Mouse (Mus musculus) neural tube, embryonic 10.5 days (tissue): Measurements from ENCODE around the gene Scn9a.
A peak's percentile ranks its signal among the peaks of the same experiment; 100 is the strongest.

Source experiments
- DNase-seq: peaks from one replicate; pipeline ENCODE4 v3.0.0-alpha.2; 2017; ENCODE audit warnings: low spot score; ENCODE audit errors: extremely low spot score

Gene Scn9a

DNA sequence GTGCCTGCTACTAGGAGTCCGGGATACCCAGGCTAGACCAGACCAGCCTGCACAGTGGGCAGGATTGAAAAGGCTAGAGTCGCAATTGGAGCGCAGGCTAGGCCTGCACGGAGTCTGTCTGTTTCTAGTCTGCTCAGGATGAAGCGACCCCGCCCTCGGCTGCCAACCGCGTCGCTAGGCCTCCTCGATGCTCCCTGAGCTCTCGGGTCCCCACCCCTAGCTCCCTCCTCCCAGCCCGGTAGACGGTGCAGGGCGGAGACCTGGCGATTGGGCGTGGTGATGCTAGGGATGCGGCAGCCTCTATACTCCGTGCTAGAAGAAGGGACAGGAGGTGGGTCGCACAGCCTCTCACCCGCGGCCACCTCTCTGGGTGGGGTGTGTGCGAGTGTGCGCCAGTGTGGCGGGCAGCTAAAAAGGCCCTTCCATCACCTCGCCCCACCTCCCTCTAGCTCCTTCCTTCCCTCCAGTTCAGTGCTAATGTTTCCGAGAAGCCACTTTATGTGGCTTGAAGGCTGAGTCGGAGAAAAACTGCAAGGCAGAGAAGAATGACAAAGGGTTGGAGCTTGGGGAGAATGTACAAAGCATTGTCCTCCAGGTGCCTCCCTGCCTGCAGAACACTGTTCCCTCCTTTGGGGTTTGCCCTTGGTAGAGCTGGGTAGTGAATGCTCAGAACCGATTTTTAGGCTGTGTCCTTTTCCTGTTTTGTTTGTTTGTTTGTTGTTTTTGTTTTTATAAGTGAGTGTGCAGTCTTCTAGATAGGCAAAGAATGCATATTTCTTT is at the start of gene Scn9a:
TSS of gene Scn9a (minus strand) at position 383 of the 780 bp plus-strand sequence.
- DNase-seq: peak; percentile 52

DNA sequence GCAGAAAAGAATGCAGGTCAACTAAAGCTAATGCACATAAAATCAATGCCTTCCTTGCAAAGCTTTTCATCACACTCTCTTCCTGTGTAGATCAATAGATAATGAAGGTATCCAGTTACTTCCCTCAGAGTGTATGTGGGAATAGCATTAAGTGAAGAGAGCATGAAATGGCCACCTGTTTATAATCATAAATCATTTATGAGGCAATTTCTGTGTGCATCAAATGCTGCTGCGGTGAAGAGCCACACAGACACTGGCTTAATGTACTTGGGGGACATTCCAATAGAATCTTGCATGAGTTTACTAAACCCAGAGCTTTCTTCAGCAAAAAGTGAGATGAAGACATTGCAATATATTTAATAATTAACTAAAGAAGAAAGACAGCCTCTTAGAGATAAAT is 27.2 kb upstream of the Scn9a start:
- DNase-seq: no peak

DNA sequence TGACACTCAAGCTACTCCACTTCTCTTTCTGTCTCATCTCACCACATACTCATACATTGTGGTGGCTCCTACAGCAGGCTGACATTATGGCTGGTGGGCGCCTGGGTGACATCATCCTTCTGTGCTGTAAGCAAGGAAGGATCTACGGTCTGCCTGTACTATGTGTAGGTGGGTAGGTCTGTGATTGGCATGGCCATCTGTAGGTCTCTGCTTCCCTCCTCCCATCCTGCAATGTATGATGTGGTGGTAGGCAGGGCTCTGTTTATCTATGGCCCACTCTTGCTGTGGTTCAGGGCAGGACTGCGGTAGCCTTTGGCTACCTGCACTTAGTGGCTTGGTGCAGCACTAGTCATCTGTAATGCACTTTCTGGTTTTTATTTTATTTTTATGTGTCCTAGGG is 21.7 kb upstream of the Scn9a start:
- DNase-seq: no peak

DNA sequence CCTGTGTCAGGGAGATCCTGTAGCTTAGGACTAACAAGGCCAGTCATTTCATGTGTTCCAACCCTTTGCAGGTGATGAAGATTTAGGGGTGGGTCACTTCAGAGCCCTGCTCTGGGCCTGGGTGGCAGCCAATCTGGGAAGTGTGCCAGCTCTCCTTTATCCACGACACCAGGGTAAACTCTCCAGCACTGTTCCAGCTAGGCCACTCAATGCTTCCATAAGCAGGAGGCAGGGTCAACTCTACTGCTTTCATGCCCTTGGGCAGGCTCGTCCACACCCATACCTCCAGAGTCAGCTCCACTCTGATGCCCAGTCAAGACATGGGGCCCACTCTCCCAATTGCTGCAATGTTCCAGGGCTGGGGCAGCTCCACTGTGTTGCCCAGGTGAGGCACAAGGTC is 20.7 kb upstream of the Scn9a start:
- DNase-seq: no peak

DNA sequence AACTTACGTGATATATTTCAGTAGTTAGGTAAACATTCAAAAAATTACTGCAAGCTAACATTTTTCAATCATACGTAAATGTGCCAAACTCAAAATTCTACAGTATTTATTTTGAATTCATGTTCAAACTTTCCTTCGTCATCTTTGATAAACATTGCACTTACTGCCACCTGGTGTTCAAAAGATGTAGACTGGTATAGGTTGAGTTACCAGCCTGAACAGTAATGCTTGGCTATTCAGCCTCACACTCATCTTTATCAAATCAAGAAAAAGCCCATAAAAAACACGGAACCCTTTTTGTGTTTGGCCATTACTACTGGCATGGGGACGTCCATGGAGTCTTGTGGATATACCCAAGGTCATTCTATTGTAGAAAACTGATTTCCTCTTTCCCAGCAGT is 9.6 kb upstream of the Scn9a start:
- no peak for DNase-seq

DNA sequence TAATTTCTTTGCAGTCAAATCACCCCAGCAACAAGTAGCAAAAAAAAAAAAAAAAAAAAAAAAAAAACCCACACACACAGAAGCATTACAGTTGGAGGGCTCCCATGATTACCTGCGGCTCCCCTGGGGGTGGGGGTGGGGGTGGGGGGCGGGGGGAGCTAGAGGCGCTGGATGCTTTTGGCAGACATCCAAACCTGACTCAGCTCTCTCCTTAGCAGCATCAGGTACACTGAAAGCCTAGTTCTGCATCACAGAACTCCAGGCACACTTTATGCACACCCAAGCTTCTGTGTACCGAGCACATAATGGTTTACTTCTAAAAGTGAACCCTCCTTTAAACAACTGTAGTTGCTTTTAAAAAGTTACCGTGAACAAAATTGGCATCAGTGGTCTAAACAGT is 2.0 kb downstream of the Scn9a start:
- DNase-seq: no peak

DNA sequence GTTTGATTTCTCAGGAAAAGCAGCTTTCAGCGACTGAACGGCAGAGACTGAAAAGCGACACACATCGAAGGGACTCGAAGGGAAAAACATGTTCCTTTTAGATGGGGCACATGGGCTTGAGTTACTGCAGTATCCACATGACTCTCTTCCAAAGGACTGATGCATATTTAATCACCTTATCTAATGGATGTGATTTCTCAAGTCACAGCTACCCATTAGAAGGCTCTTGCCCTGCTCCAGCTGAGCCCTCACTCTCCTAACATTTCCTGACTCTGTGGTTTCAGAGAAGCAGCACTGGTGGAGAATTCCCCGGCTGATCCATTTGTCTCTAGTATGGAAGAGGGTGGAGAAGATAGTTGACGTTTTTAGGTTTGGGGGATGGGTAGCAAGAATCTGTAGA is 23.7 kb downstream of the Scn9a start:
- DNase-seq: no peak

DNA sequence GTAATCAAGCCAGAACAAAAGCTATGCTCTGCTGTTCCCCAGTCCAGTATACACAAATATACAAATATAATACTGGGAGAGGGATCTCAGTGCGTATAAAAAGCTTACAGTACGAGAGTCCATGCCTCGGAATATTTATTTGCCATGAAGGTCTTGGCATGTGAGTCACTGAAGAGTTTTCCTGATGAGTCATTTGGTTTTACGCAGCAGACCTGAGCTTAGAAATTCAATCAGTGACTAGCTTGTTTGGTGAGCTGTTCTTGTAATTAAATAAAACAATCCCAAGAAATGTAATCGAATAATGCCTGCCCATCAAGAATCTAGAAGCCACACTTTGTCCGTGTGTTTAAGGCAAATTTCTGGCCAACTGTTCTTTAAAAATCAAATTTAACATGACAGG is 37.4 kb downstream of the Scn9a start:
- no peak for DNase-seq

DNA sequence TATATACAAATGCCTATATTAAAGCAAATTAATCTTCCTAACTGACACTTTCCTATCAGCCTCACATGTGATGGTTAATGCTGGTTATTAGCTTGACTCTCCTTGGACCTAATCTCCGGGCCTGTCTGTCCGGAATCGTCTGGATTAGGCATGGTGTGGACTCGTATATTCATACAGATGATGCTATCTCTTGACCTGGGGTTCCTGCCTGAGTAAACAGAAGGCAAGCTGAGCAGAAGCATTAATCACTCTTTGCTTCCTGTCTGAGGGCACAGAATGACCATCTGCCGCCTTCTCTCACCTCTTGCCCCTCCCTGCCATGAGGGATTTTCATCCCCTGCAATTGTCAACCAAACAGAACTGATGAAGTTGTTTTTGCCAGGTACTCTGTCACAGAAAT is 38.6 kb downstream of the Scn9a start:
- no peak for DNase-seq

DNA sequence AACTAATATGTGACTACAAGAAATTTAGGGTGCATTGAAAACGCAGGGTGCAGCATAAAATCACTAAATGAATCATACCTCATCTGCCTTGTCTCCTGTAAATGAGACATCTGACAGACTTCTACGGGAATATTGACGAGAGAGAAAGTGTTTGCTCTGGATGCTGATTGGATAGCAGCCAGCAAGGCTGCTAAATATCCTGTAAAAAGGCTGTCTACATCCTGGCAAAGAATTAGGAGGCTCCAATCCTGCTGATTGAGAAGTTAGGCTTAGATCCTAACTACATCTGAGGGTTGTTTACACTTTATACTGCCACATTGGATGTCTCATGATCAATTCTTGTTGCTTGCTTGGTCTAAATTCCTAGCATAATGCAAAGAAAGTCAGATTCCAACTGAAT is 44.6 kb downstream of the Scn9a start:
- DNase-seq: no peak

DNA sequence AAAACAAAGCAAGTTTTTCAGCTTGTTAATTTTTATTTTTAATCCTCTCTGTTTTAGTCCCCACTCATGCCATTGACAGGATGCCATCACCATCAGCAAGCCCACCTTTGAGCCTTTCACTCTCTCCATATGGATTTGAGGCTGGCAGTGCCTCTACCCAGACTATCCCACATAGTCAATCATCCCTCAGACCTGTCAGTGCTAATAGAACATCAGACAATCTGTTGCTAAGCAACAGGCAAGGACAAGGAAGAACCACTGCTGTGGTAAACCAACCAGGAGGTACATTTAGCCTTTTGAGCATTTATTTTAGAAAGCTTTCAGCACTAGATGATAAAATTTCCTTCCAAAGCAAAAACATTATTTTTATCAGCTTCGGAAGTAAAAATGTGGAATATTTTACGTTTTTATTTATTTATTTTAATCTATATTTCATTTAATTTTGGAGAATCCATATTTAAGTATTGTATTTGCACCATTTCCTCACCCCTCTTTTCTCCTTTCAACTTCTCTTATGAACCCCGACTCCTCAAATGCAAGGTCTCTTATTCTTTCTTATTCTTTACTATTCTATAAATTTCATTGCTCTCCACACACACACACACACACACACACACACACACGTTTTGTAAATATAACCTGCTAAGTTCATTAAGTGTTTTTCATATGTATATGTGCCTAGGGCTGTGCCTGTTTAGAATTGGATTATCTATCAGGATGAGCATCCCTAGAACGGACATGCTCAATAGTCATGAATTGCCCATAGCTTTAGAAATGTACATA is 54.5 kb downstream of the Scn9a start:
- DNase-seq: no peak

DNA sequence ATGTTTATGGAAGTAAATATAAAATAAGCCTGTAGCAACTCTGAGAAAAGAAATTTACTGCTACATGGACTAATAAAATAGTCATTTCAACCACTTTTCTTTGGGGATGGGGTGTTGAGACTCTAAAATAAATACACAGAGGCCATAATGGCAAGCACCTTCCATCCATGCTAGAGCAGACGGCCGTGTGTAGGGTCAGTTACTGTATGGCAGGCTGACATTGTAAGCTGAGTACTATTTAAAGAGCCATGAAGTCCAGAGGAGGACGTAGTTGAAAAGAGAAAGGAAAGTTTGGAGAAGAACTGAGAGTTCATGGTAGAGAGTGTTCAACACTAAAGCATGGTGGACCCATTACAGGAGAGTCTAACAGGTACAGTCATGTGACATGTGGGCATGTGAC is 86.5 kb downstream of the Scn9a start:
- DNase-seq: no peak

DNA sequence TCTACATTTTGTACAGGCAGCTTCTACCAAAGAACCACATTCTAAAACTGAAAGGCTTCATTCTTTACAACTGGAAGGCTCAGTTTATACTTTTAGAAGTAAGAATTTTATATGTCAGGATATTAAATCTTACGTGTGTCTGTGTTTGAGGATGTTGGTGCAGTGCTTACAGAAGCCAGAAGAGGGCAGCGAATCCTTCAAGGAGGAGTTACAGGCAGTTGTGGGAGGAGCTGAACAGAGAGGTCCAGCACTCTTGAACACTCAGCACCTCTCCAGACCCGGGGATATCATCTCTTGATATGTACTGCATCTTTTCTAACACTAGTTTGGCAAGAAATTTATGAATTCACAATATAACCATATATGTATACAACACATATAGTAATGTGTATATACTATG is 114.8 kb downstream of the Scn9a start:
- DNase-seq: no peak

DNA sequence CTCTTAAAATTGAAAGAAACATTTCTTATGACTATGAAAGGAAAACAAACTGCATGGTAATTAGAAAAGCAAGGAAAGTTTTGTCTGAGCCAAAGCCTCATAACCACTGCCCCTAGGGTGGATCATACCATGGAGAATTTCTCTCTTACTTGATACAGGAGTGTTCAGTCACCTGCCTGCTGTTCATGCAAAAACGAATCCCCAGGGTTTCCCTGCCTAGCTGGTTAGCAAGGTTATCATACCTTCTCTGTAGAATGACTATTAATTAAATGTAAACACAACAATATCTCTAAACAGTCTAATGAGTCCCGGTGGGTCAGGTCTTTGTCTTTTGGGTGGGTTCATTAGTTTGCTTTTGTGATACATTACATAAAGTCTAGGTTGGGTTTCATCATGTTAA is 123.3 kb downstream of the Scn9a start:
- DNase-seq: no peak

DNA sequence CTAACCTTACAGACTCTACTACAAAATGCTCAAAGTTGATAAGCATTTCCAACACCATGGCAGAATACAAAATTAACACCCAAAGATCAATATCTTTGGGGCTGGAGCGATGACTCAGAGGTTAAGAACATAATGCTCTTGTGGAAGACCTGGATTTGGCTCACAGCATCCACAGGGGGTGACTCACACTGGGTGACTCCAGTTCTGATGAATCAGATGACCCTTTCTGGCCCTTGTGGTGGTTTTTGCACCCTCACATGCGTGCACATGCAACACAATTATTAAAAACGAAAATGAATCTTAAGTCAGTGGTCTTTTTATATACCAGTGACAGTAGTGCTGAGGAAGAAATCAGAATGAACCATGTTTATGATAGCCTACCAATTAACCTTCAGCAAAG is 126.7 kb downstream of the Scn9a start:
- no peak for DNase-seq

DNA sequence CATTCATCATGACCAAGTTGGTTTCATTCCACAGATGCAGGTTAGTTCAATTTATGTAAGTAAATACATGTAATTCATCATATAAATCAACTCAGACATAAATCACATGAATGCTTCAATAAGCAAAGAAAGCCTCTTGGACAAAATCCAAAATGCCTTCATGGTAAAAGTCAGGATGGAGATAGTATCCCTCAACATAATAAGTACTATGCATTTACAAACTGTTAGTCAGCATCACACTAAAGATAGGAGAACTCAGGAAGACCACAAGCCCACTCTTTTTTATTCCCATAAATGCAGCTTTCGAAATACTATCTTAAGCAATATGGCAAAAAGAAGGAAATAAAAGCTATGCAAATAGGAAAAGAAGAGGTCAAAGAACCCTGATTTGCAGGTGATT is 127.1 kb downstream of the Scn9a start:
- no peak for DNase-seq

DNA sequence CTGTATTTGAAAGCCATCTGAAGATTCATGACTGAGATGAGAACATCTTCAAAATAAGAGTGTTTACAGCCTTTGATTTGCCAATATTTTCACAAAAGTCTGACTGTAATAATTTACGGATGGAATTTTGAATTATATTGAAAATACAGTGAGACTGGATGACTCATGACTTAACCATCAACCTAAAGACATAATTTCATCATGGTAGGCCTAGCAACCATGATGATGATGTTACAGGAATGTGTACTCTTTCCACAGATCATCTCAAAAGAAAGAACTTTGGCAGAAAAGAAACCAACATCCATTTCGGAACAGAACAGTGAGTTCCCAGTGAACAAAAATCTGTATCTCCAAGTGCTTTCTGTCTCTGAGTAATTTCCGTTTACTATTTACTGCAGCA is 132.6 kb downstream of the Scn9a start:
- no peak for DNase-seq

DNA sequence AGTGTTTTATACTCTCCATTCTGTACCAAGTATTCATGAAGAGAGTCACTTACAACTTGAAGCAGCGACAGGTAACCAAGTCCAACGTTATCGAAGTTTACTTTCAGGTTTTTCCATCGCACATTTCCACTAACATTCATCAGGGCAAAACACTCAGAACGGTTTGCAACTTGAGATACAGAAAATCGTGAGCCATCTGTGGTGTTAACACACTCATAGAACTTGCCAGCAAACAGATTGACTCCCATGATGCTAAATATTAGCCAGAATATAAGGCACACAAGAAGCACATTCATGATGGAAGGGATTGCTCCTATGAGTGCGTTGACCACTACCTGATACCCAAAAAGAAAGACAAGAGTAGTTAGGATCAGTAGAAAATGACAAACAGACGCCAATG is 140.2 kb downstream of the Scn9a start:
- DNase-seq: no peak

DNA sequence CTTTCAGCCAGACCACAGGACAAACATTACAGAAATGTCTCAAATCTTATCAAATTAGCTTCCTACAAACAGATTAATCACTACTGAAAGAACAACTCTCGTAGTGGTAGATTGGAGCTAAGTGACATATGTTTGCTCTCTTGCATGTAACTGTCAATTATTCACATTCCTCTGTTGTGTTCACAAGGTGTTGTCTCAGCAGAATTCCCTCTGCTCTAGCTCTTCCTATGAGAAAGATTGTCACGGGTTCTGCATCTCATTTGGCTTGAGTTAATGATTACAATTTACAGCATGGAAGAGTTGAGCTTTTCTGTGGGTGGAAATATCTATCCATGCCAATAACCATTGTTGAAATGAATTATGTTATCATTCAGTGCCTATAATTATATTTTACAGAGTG is 156.4 kb downstream of the Scn9a start:
- DNase-seq: no peak

DNA sequence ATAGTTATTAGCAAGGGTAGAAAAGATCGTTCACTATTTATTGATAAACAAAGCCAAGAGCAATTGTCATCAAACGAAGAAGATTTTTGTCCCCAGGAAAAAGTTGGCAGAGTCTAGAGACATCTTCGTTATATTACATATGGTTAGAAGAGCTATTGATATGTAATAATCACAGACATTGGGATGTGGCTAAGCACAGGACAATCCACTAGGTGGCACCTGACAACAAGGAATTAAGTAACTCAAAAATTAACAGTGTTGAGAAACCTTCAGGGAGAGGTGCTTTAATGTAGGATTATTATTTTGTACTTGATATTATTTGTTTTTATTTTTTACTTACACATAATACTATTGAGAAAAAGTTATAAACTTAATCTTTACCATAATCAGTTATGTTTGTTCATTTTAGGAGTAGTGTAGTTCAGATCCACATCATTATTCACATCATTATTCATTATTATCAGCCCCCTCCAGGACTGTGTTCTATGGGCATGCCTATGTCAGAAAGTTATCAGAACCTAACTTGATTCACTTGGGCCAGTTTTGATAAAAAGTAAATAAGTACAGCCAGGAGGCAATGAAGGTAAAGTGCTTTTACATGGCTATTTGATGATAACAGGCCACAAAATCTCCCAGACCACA is 161.5 kb downstream of the Scn9a start:
- DNase-seq: no peak

DNA sequence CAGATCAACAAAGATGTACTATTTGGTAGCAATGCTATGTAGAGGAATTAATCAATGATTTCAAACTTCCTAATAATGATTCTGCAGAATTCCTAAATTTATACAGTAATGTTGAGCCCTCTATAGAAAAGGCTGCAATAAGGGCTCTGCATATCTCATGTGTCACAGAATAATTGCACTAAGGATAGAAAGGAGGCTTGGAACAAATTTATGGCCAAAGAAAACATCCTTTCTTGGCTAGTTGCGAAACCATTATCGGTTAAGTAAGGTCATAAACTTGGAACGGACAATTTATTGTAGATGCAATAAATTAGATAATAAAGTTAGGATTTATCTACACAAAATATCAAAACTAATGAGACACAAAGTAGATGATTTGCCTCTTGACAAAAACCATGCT is 169.3 kb downstream of the Scn9a start:
- no peak for DNase-seq

DNA sequence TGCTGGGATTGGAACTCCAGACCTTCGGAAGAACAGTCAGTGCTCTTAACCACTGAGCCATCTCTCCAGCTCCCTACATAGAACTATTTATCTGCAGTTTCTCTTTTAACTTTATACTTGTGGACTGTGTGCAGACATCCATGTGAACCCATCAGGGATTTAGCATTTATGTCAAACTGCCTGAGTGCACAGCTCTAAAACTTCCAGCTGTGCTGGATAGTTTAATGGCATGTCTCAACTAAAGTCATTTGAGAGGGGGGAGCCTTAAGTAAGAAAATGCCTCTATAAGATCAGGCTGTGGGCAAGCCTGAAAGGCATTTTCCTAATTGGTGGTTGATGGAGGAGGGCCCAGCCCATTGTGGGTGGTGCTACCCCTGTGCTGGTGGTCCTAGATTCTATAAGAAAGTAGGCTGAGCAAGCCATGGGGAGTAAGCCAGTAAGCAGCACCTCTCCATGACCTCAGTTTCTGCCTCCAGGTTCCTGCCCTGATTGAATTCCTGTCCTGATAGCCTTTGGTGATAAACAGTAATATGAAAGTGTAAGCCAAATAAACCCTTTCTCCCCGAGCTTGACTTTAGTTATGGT is 169.8 kb downstream of the Scn9a start:
- no peak for DNase-seq
